25 mouse cellular contexts compared by ENCODE assay signal in genomic region chr12:90781438-90781837, GRCm38 (mm10). TPM values are rescaled to one million over a fixed set of nuclear protein-coding genes. Genes with fewer than 3 reads are reported as not detected.
DNase-seq lines count a peak whose midpoint lies in the region; ATAC-seq lines count a peak whose summit lies in the region.
"Had no signal": no experiment of that assay in that cellular context is flagged by ENCODE, and none has a peak within 500 bp of the region (broad histone marks: within the 10 kb centered on the region; RNA-seq: fewer than 3 reads in every experiment).

No protein-coding gene starts in this region.

- H3K4me1 ChIP-seq in heart, embryonic 10.5 days, result no peaks in the 10 kb centered on the region
- H3K4me1 ChIP-seq in hindbrain, embryonic 16.5 days (ENCODE audit: control insufficient read depth, insufficient read depth, low read depth, low read length), result no peaks in the 10 kb centered on the region
- H3K4me1 ChIP-seq: forebrain, embryonic 10.5 days; neural tube, embryonic 13.5 days had no signal

- H3K27ac ChIP-seq in heart, embryonic 10.5 days, result no peak overlapping the region
- no peak overlapping the region for H3K27ac ChIP-seq in hindbrain, embryonic 16.5 days (ENCODE audit: low read depth, low read length)
- H3K27ac ChIP-seq: forebrain, embryonic 10.5 days; layer of hippocampus, adult 2 months; neural tube, embryonic 13.5 days had no signal

- no peaks in the 10 kb centered on the region for H3K9me3 ChIP-seq in heart, embryonic 10.5 days
- no peaks in the 10 kb centered on the region for H3K9me3 ChIP-seq in hindbrain, embryonic 16.5 days (ENCODE audit: control insufficient read depth, low read length)
- H3K9me3 ChIP-seq: forebrain, embryonic 10.5 days; neural tube, embryonic 13.5 days had no signal

- no peak overlapping the region for H3K4me3 ChIP-seq in heart, embryonic 10.5 days
- no peak overlapping the region for H3K4me3 ChIP-seq in hindbrain, embryonic 16.5 days (ENCODE audit: low read length)
- H3K4me3 ChIP-seq: forebrain, embryonic 10.5 days; layer of hippocampus, adult 2 months; neural tube, embryonic 13.5 days had no signal

- no peaks in the 10 kb centered on the region for H3K27me3 ChIP-seq in heart, embryonic 10.5 days (ENCODE audit: insufficient read depth, poor library complexity, severe bottlenecking)
- H3K27me3 ChIP-seq in hindbrain, embryonic 16.5 days (replicated peaks; ENCODE audit: control insufficient read depth, insufficient read depth, low read length), result no peaks in the 10 kb centered on the region
- H3K27me3 ChIP-seq: neural tube, embryonic 13.5 days had no signal

- intact Hi-C loops in left cerebral cortex, postnatal 25 days (cut with DNase I), result no loop called here

- no peak overlapping the region for H3K4me2 ChIP-seq in hindbrain, embryonic 16.5 days (ENCODE audit: low read length)
- H3K4me2 ChIP-seq: heart, embryonic 11.5 days; midbrain, embryonic 11.5 days; neural tube, embryonic 13.5 days had no signal

- DNase-seq in heart, adult 11 months, result peak; percentile 83
- DNase-seq in heart, embryonic 10.5 days (ENCODE audit: low spot score), result no peak
- peak; percentile 14 to 35 for DNase-seq in urinary bladder, postnatal 36 days (ENCODE audit: low spot score in 2 of 2)
- no peak for DNase-seq in urinary bladder, postnatal 10 days (ENCODE audit: low spot score)
- DNase-seq in brain, adult 2 months (ENCODE audit: low read depth, low spot score), result peak; percentile 35
- no peak for DNase-seq in left cerebral cortex, postnatal 25 days (ENCODE audit: low spot score in 2 of 2)
- DNase-seq: embryo, embryonic 11 days; forebrain, postnatal 0 days; heart, postnatal 10 days; kidney, adult 2 months; kidney, postnatal 14 days; layer of hippocampus, postnatal 36 days; liver, postnatal 0 days; right cerebral cortex, postnatal 14 days; thymus, adult 18-20 months; thymus, postnatal 4 days had no signal

- no peak overlapping the region for H3K9ac ChIP-seq in hindbrain, embryonic 16.5 days (ENCODE audit: low read depth, low read length)
- H3K9ac ChIP-seq: forebrain, postnatal 0 days; liver, postnatal 0 days; neural tube, embryonic 13.5 days had no signal

- 83% methylated on average over 4 of the region's 4 CpGs for WGBS in heart, embryonic 10.5 days
- WGBS in hindbrain, embryonic 16.5 days, result 87% methylated on average over 4 of the region's 4 CpGs

- ATAC-seq in hindbrain, embryonic 16.5 days, result no peak
- ATAC-seq: forebrain, postnatal 0 days; inflammation-experienced regulatory T-cells, adult 6 months; liver, postnatal 0 days had no signal

- no peaks in the 10 kb centered on the region for H3K36me3 ChIP-seq in heart, embryonic 10.5 days
- H3K36me3 ChIP-seq in hindbrain, embryonic 16.5 days (ENCODE audit: control insufficient read depth, insufficient read depth, low read length), result no peaks in the 10 kb centered on the region
- H3K36me3 ChIP-seq: forebrain, embryonic 10.5 days; neural tube, embryonic 13.5 days had no signal

RNA-seq across cellular contexts. Expression of gene Dio2, which starts 43.2 kb away (rescaled TPM):
- 0.39 and 0.53 TPM in 2 replicates for polyA plus RNA-seq in heart, embryonic 10.5 days (2016; fragmentation: Nextera tagmentation; extraction: Ambion mirVana)
- 100 to 1,000 TPM in 1 of 2 experiments, 10 to 100 TPM in 1; 74.9 to 101 TPM for total RNA-seq in left cerebral cortex, postnatal 25 days (2021)
- 0.11 TPM in 2 replicates for polyA plus RNA-seq in hindbrain, embryonic 16.5 days (2015; fragmentation: Nextera tagmentation; extraction: Ambion mirVana)
- polyA plus RNA-seq: liver, adult 2 months; spleen, adult 2 months had no signal

Comparison
In these comparisons a context has a peak if more than half of its experiments do, and no peak if none do; other contexts are left out.
1. DNase-seq: peak in heart, adult 11 months (single experiment), urinary bladder, postnatal 36 days (2 of 2) and brain, adult 2 months (single experiment); none in heart, embryonic 10.5 days (single experiment), urinary bladder, postnatal 10 days (single experiment) and left cerebral cortex, postnatal 25 days (0 of 2).